Mouse (Mus musculus): Measurements from ENCODE around the gene 1700025G04Rik. TPM values are rescaled to one million over a fixed set of nuclear protein-coding genes. Genes with fewer than 3 reads are reported as not detected.

Gene 1700025G04Rik
- polyA plus RNA-seq, 2 experiments = 24.3 to 36.4 TPM

DNA sequence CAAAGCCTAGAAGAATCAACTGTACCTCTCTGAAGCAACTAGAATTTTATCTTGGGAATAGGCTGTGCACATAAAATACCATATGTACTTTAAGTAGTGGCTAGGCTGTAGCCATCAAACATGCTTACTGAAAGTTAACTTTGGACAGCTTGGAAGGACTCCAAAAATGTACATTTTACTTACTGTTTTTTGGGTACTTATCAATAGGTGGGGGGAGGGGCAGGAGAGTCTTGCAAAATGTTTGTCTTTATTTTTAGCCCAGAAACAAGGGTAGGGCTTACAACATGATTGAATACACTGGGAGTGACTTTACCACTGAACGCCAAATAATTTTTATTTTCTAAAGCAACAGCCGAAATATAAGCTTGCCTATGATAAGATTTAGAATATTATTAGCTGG lies 118.3 kb downstream of the 1700025G04Rik start:
- Histone ChIP-seq H3K4me2 (replicated peaks; ENCODE audit: low read depth, low read length, severe bottlenecking) (no peak overlapping the region), H3K36me3 (ENCODE audit: control insufficient read depth, insufficient read depth, low read length) (no peaks in the 10 kb centered on the region; the same call in 1 of the 2 replicates), H3K9me3 (ENCODE audit: control insufficient read depth, low read length) (no peaks in the 10 kb centered on the region), H3K9ac (ENCODE audit: low read depth, low read length, severe bottlenecking) (no peak overlapping the region), H3K4me1 (ENCODE audit: control insufficient read depth, insufficient read depth, low read length) (no peaks in the 10 kb centered on the region), H3K4me3 (replicated peaks; ENCODE audit: low read length) (no peak overlapping the region), H3K27ac (replicated peaks; ENCODE audit: low read depth, low read length) (no peak overlapping the region), H3K27me3 (ENCODE audit: control insufficient read depth, insufficient read depth, low read length) (no peaks in the 10 kb centered on the region)
- WGBS = 83% methylated on average over 2 of the region's 2 CpGs
- DNase-seq (ENCODE audit: low spot score) (no peak), ATAC-seq (ENCODE audit: low FRiP score, low read depth) (no peak)
- TF ChIP-seq POLR2A (IDR thresholded peaks at IDR 0.05; ENCODE audit: borderline replicate concordance, extremely low read depth, insufficient read depth, insufficient read length) = no peak

DNA sequence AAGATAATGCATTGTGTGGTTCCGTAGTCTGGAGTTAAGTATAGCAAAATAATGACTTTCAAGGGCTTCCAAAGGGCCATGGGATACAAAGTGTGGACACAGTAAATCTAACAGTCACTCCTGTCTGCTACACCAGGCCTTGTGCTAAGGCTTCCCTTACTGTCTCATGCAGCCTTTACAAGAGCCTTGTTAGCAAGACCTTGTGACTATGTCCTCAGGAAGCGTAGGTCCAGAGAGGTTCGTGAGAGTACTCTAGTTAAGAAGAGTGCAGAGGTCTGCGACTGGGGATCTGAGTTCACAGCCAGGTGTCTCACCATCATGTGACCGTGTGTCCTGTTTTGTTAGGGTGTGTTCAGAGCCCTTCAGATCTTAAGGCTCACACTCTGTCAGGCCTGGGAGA lies 121.8 kb downstream of the 1700025G04Rik start:
- Histone ChIP-seq H3K4me1 (ENCODE audit: control insufficient read depth, insufficient read depth, low read length) (no peaks in the 10 kb centered on the region), H3K27me3 (ENCODE audit: control insufficient read depth, insufficient read depth, low read length) (no peaks in the 10 kb centered on the region), H3K27ac (replicated peaks; ENCODE audit: low read depth, low read length) (no peak overlapping the region), H3K4me3 (replicated peaks; ENCODE audit: low read length) (no peak overlapping the region), H3K9me3 (ENCODE audit: control insufficient read depth, low read length) (no peaks in the 10 kb centered on the region), H3K4me2 (replicated peaks; ENCODE audit: low read depth, low read length, severe bottlenecking) (no peak overlapping the region), H3K9ac (ENCODE audit: low read depth, low read length, severe bottlenecking) (no peak overlapping the region), H3K36me3 (ENCODE audit: control insufficient read depth, insufficient read depth, low read length) (no peaks in the 10 kb centered on the region; the same call in 1 of the 2 replicates)
- DNase-seq (ENCODE audit: low spot score) = no peak
- 91% methylated on average over 5 of the region's 5 CpGs for WGBS
- no peak for TF ChIP-seq POLR2A (IDR thresholded peaks at IDR 0.05; ENCODE audit: borderline replicate concordance, extremely low read depth, insufficient read depth, insufficient read length)
- ATAC-seq (ENCODE audit: low FRiP score, low read depth) = no peak

DNA sequence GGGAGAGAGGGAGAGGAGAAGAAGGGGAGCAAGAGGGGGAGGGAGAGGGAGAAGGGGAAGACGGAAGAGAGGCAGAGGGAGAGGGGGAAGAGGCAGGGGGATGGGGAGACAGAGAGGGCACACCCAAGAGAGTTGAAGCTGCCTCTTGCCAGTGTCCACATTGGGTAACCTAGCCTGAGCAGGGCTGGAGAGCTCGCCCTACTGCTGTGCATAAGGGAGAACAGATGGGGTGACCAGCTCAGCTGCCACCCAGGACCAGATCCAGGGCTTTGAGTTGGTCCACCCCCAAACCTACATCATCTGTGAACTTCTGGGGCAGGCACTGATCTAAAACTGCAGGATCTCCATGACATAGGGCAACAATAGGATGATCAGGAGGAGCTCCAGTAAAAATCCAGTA lies 125.1 kb downstream of the 1700025G04Rik start:
- H3K9ac ChIP-seq (ENCODE audit: low read depth, low read length, severe bottlenecking) = no peak overlapping the region
- 80% methylated on average over 2 of the region's 2 CpGs for WGBS
- DNase-seq (ENCODE audit: low spot score) (no peak), ATAC-seq (ENCODE audit: low FRiP score, low read depth) (no peak)
- peaks cover 8% of the 10 kb centered on the region for H3K4me1 ChIP-seq (ENCODE audit: control insufficient read depth, insufficient read depth, low read length)
- no peak overlapping the region for H3K4me2 ChIP-seq (replicated peaks; ENCODE audit: low read depth, low read length, severe bottlenecking)
- H3K4me3 ChIP-seq (replicated peaks; ENCODE audit: low read length) = no peak overlapping the region
- no peaks in the 10 kb centered on the region for H3K27me3 ChIP-seq (ENCODE audit: control insufficient read depth, insufficient read depth, low read length)
- H3K9me3 ChIP-seq (ENCODE audit: control insufficient read depth, low read length) = no peaks in the 10 kb centered on the region
- no peaks in the 10 kb centered on the region for H3K36me3 ChIP-seq (ENCODE audit: control insufficient read depth, insufficient read depth, low read length)
- TF ChIP-seq POLR2A (IDR thresholded peaks at IDR 0.05; ENCODE audit: borderline replicate concordance, extremely low read depth, insufficient read depth, insufficient read length) = no peak
- H3K27ac ChIP-seq (replicated peaks; ENCODE audit: low read depth, low read length) = no peak overlapping the region

DNA sequence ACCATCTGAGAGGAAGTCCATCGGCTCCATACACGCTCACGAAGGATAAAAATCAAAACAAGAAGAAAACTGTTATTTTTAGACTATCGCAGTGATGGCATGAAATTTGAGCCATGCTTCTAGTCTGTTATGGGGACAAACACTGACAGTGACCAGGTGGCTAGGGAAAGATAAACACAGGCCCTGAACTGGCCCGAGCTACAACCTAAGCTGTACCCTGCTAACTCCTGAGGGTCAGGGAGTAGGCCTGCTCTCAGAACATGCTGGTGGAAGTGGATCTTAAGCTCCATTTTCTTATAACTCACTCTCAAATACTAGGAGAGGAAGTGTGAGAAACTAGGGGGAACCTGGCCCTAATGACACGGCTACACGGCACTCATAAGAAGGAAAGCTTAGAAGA lies 126.7 kb downstream of the 1700025G04Rik start:
- ATAC-seq (ENCODE audit: low FRiP score, low read depth) (no peak), DNase-seq (ENCODE audit: low spot score) (no peak)
- no peak overlapping the region for H3K27ac ChIP-seq (replicated peaks; ENCODE audit: low read depth, low read length)
- 78% methylated on average over 7 of the region's 7 CpGs for WGBS
- H3K4me1 ChIP-seq (ENCODE audit: control insufficient read depth, insufficient read depth, low read length) = peaks cover 8% of the 10 kb centered on the region
- no peak for TF ChIP-seq POLR2A (IDR thresholded peaks at IDR 0.05; ENCODE audit: borderline replicate concordance, extremely low read depth, insufficient read depth, insufficient read length)
- no peak overlapping the region for H3K4me3 ChIP-seq (replicated peaks; ENCODE audit: low read length)
- no peaks in the 10 kb centered on the region for H3K27me3 ChIP-seq (ENCODE audit: control insufficient read depth, insufficient read depth, low read length)
- no peak overlapping the region for H3K4me2 ChIP-seq (replicated peaks; ENCODE audit: low read depth, low read length, severe bottlenecking)
- H3K9ac ChIP-seq (ENCODE audit: low read depth, low read length, severe bottlenecking) = no peak overlapping the region
- H3K36me3 ChIP-seq (ENCODE audit: control insufficient read depth, insufficient read depth, low read length) = no peaks in the 10 kb centered on the region
- no peaks in the 10 kb centered on the region for H3K9me3 ChIP-seq (ENCODE audit: control insufficient read depth, low read length)

DNA sequence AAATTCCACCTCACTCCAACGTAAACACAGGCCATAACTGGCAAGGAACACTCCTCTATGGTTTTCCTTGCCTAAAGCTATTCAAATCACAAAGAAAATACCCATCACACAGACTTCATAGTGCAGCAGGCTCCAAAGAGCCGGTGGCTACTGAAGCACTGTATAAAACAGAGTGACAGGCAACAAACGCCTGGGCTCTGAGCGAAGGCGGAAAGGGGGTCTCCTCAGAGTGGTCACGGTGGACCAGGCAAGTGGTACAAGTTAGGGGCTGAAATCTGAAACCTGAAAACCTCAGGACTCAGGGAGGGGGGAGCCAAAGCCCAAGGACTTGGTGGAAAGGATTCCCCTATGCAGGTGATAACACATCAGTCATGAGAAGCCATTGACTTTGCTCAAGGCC lies 127.8 kb downstream of the 1700025G04Rik start:
- Histone ChIP-seq H3K9me3 (ENCODE audit: control insufficient read depth, low read length) (no peaks in the 10 kb centered on the region), H3K36me3 (ENCODE audit: control insufficient read depth, insufficient read depth, low read length) (no peaks in the 10 kb centered on the region), H3K27me3 (ENCODE audit: control insufficient read depth, insufficient read depth, low read length) (no peaks in the 10 kb centered on the region), H3K4me1 (ENCODE audit: control insufficient read depth, insufficient read depth, low read length) (peaks cover 8% of the 10 kb centered on the region), H3K4me2 (replicated peaks; ENCODE audit: low read depth, low read length, severe bottlenecking) (no peak overlapping the region), H3K9ac (ENCODE audit: low read depth, low read length, severe bottlenecking) (no peak overlapping the region), H3K27ac (replicated peaks; ENCODE audit: low read depth, low read length) (no peak overlapping the region), H3K4me3 (replicated peaks; ENCODE audit: low read length) (no peak overlapping the region)
- 31% methylated on average over 6 of the region's 6 CpGs for WGBS
- ATAC-seq (ENCODE audit: low FRiP score, low read depth) (no peak), DNase-seq (ENCODE audit: low spot score) (no peak)
- no peak for TF ChIP-seq POLR2A (IDR thresholded peaks at IDR 0.05; ENCODE audit: borderline replicate concordance, extremely low read depth, insufficient read depth, insufficient read length)

DNA sequence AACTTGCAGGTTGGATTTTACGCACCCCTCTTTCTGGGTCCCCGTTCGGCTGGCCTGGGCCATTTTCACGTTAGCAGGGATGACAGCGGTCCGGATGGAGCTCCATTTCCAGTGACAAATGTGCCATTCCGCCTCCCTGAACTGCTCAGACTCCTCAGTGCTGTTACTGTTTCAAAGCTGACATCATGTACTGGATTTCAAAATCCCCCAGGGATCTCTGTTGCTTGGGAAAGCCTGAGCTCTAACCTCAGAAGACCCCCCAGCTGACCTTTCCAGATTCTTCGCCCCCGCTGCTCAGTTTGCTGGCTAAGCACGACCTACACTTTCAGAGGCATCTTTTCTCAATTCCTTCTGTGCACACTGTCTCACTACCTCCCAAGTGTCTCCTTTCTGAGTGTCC lies 128.7 kb downstream of the 1700025G04Rik start:
- peaks cover 8% of the 10 kb centered on the region for H3K4me1 ChIP-seq (ENCODE audit: control insufficient read depth, insufficient read depth, low read length)
- H3K27me3 ChIP-seq (ENCODE audit: control insufficient read depth, insufficient read depth, low read length) = no peaks in the 10 kb centered on the region
- H3K4me2 ChIP-seq (replicated peaks; ENCODE audit: low read depth, low read length, severe bottlenecking) = no peak overlapping the region
- DNase-seq (ENCODE audit: low spot score) (no peak), ATAC-seq (ENCODE audit: low FRiP score, low read depth) (no peak)
- no peaks in the 10 kb centered on the region for H3K9me3 ChIP-seq (ENCODE audit: control insufficient read depth, low read length)
- no peaks in the 10 kb centered on the region for H3K36me3 ChIP-seq (ENCODE audit: control insufficient read depth, insufficient read depth, low read length)
- H3K4me3 ChIP-seq (replicated peaks; ENCODE audit: low read length) = no peak overlapping the region
- no peak for TF ChIP-seq POLR2A (IDR thresholded peaks at IDR 0.05; ENCODE audit: borderline replicate concordance, extremely low read depth, insufficient read depth, insufficient read length)
- H3K9ac ChIP-seq (ENCODE audit: low read depth, low read length, severe bottlenecking) = no peak overlapping the region
- WGBS = 79% methylated on average over 10 of the region's 10 CpGs
- H3K27ac ChIP-seq (replicated peaks; ENCODE audit: low read depth, low read length) = no peak overlapping the region
